Mouse (Mus musculus): ENCODE measurements around the gene Btg1-ps2. TPM values are rescaled to one million over a fixed set of nuclear protein-coding genes. Genes with fewer than 3 reads are reported as not detected.
A peak's percentile ranks its signal among the peaks of the same experiment; 100 is the strongest.
"Not testable (repeated sequence)": the region's sequence is repeated elsewhere in the genome, so short reads cannot be mapped to it uniquely, and the experiment has no call there.

Btg1-ps2 gene
- polyA plus RNA-seq (2012; fragmentation: generic; extraction: Trizol) = not detected
- long read RNA-seq, experiment 1 = 0 reads
- long read RNA-seq, experiment 2 = 0 reads

DNA sequence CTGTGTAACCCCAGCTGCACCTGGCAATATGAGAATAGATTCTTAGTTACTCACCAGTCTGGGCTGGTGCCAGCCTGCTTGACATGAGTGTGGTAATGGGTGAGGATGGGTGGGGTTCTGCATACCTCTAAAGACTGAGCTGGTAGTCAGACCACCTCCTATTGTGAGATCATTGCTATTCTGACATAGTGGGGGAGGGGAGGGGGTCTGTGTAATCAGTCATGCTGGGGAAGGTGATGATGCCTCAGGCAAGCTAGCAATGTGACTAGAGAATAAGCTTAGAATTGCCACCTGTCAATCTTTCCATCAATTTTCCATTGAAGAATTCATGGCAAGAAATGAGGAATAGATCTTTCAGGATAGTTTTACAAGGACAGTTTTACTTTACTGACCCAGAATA, at the start of gene Btg1-ps2:
TSS of gene Btg1-ps2 (minus strand) at position 101 of the 400 bp plus-strand sequence.
- H3K36me3 ChIP-seq (ENCODE audit: control insufficient read depth, insufficient read depth); H3K27me3 ChIP-seq (ENCODE audit: control insufficient read depth, insufficient read depth, insufficient read length); H3ac ChIP-seq (ENCODE audit: control insufficient read depth, insufficient read length, low read depth); H3K4me3 ChIP-seq (ENCODE audit: insufficient read depth, poor library complexity, severe bottlenecking); H3K79me2 ChIP-seq (ENCODE audit: control insufficient read depth, insufficient read depth); H3K79me3 ChIP-seq (ENCODE audit: low read depth): not testable (repeated sequence)

GRCm38 (mm10) chrX:38085041-38085440, 42.1 kb upstream of the Btg1-ps2 start, which contains the start of gene Rhox11:
Rhox11 (minus strand) TSS chrX:38085141.
- Histone ChIP-seq H3K79me3 (ENCODE audit: low read depth) (no peaks in the 10 kb centered on the region), H3K27me3 (ENCODE audit: control insufficient read depth, insufficient read depth, insufficient read length) (no peaks in the 10 kb centered on the region), H3K36me3 (ENCODE audit: control insufficient read depth, insufficient read depth) (no peaks in the 10 kb centered on the region), H3K79me2 (ENCODE audit: control insufficient read depth, insufficient read depth) (no peaks in the 10 kb centered on the region), H3K4me3 (ENCODE audit: insufficient read depth, poor library complexity, severe bottlenecking) (no peak within 1 kb of the TSS), H3ac (ENCODE audit: control insufficient read depth, insufficient read length, low read depth) (no peak within 1 kb of the TSS)
- TF ChIP-seq FOSL1 (IDR thresholded peaks at IDR 0.05; ENCODE audit: insufficient read depth, low read length, poor library complexity, severe bottlenecking) = no peak
- TF ChIP-seq USF1 (IDR thresholded peaks at IDR 0.05; ENCODE audit: low read depth) = no peak
- TF ChIP-seq CTCF (IDR thresholded peaks at IDR 0.05; ENCODE audit: control insufficient read depth, insufficient read depth, insufficient read length) = no peak
- no peak for TF ChIP-seq CEBPB (IDR thresholded peaks at IDR 0.05; ENCODE audit: low read depth)
- no peak for TF ChIP-seq MYOD1 (IDR thresholded peaks at IDR 0.05; ENCODE audit: control insufficient read depth, insufficient read length, low read depth)
- no peak for TF ChIP-seq MYOG (IDR thresholded peaks at IDR 0.05; ENCODE audit: control insufficient read depth, extremely low read depth, insufficient read length)
- no peak for TF ChIP-seq MAX (IDR thresholded peaks at IDR 0.05)

GRCm38 (mm10) chrX:38084226-38084625, 41.3 kb upstream of the Btg1-ps2 start:
- Histone ChIP-seq H3K27me3 (ENCODE audit: control insufficient read depth, insufficient read depth, insufficient read length) (no peaks in the 10 kb centered on the region), H3K79me2 (ENCODE audit: control insufficient read depth, insufficient read depth) (no peaks in the 10 kb centered on the region), H3K79me3 (ENCODE audit: low read depth) (no peaks in the 10 kb centered on the region), H3ac (ENCODE audit: control insufficient read depth, insufficient read length, low read depth) (no peak overlapping the region), H3K36me3 (ENCODE audit: control insufficient read depth, insufficient read depth) (no peaks in the 10 kb centered on the region), H3K4me3 (ENCODE audit: insufficient read depth, poor library complexity, severe bottlenecking) (no peak overlapping the region)
- TF ChIP-seq CTCF (IDR thresholded peaks at IDR 0.05; ENCODE audit: control insufficient read depth, insufficient read depth, insufficient read length) (peak; percentile 2), USF1 (IDR thresholded peaks at IDR 0.05; ENCODE audit: low read depth) (no peak), MAX (IDR thresholded peaks at IDR 0.05) (no peak)

DNA sequence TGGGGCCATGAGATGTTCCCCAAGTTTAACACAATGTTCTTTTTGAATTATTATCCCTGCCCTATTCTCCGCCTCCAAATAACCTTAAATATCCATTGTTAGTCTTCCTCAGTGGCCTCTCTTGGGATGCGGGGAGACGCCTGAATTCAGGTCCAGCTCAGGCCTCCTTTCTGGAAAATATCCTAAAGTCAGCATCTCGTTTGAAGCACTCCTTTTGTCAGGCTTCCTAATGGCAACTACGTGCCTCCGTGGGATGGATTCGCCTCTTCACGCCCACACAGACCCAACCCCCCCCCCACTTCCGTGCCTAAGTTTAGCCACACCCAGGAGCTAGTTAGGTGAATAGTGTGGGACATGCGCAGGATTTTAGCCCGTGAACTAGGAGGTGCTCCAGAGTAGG, 23.3 kb upstream of the Btg1-ps2 start, which contains the start of gene Rhox10:
TSS of gene Rhox10 (plus strand) at position 301 of the 400 bp plus-strand sequence.
- Histone ChIP-seq H3K79me3 (ENCODE audit: low read depth) (no peaks in the 10 kb centered on the region), H3K4me3 (ENCODE audit: insufficient read depth, poor library complexity, severe bottlenecking) (no peak within 1 kb of the TSS), H3K36me3 (ENCODE audit: control insufficient read depth, insufficient read depth) (no peaks in the 10 kb centered on the region), H3K79me2 (ENCODE audit: control insufficient read depth, insufficient read depth) (no peaks in the 10 kb centered on the region), H3ac (ENCODE audit: control insufficient read depth, insufficient read length, low read depth) (no peak within 1 kb of the TSS), H3K27me3 (ENCODE audit: control insufficient read depth, insufficient read depth, insufficient read length) (no peaks in the 10 kb centered on the region)
- no peak for TF ChIP-seq USF1 (IDR thresholded peaks at IDR 0.05; ENCODE audit: low read depth)
- no peak for TF ChIP-seq MYOG (IDR thresholded peaks at IDR 0.05; ENCODE audit: control insufficient read depth, extremely low read depth, insufficient read length)
- TF ChIP-seq MAX (IDR thresholded peaks at IDR 0.05) = no peak
- no peak for TF ChIP-seq FOSL1 (IDR thresholded peaks at IDR 0.05; ENCODE audit: insufficient read depth, low read length, poor library complexity, severe bottlenecking)
- no peak for TF ChIP-seq MYOD1 (IDR thresholded peaks at IDR 0.05; ENCODE audit: control insufficient read depth, insufficient read length, low read depth)
- TF ChIP-seq CEBPB (IDR thresholded peaks at IDR 0.05; ENCODE audit: low read depth) = no peak
- no peak for TF ChIP-seq CTCF (IDR thresholded peaks at IDR 0.05; ENCODE audit: control insufficient read depth, insufficient read depth, insufficient read length)

DNA sequence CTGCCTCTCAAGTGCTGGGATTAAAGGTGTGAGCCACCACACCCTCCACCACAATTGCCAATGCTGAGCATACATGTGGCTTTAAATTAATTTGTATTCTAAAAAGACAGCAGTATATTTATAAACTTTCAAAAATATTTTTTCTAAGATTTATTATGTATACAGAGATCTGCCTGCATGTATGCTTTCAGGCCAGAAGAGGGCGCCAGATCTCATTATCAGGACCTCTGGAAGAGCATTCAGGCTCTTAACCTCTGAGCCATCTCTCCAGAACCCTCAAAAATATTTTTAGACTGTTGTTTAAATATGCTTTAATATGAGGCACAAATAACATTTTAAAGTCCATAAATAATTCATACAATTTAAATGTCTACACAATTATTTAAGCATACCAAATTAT, 18.6 kb upstream of the Btg1-ps2 start:
- Histone ChIP-seq H3K4me3 (ENCODE audit: insufficient read depth, poor library complexity, severe bottlenecking) (no peak overlapping the region), H3ac (ENCODE audit: control insufficient read depth, insufficient read length, low read depth) (no peak overlapping the region), H3K79me2 (ENCODE audit: control insufficient read depth, insufficient read depth) (no peaks in the 10 kb centered on the region), H3K79me3 (ENCODE audit: low read depth) (no peaks in the 10 kb centered on the region), H3K27me3 (ENCODE audit: control insufficient read depth, insufficient read depth, insufficient read length) (no peaks in the 10 kb centered on the region), H3K36me3 (ENCODE audit: control insufficient read depth, insufficient read depth) (no peaks in the 10 kb centered on the region)
- TF ChIP-seq USF1 (IDR thresholded peaks at IDR 0.05; ENCODE audit: low read depth) (no peak), CEBPB (IDR thresholded peaks at IDR 0.05; ENCODE audit: low read depth) (no peak), MYOD1 (IDR thresholded peaks at IDR 0.05; ENCODE audit: control insufficient read depth, insufficient read length, low read depth) (no peak), MAX (IDR thresholded peaks at IDR 0.05) (no peak), MYOG (IDR thresholded peaks at IDR 0.05; ENCODE audit: control insufficient read depth, extremely low read depth, insufficient read length) (no peak), CTCF (IDR thresholded peaks at IDR 0.05; ENCODE audit: control insufficient read depth, insufficient read depth, insufficient read length) (no peak), FOSL1 (IDR thresholded peaks at IDR 0.05; ENCODE audit: insufficient read depth, low read length, poor library complexity, severe bottlenecking) (no peak)

DNA sequence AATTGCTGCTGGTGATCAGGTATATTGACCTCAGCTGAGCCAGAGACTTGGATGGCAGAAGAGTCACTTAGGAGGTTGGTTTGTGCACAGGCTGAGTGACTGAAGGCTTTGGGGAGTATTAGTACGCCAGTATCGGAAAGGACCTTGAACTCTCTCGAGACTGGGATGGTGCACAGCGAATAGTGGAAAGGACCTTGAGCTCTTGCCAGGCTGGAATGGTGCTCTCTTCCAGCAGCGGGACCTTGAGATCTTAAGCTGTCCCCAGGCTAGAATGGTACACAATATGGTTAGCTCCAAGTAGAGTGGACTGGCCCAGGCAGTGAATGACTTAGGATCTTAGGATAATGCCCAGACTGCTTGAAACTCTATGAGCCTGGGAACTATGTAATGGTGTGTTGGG, 3.2 kb downstream of the Btg1-ps2 start:
- TF ChIP-seq FOSL1 (IDR thresholded peaks at IDR 0.05; ENCODE audit: insufficient read depth, low read length, poor library complexity, severe bottlenecking) (no peak), USF1 (IDR thresholded peaks at IDR 0.05; ENCODE audit: low read depth) (no peak), MAX (IDR thresholded peaks at IDR 0.05) (no peak), MYOG (IDR thresholded peaks at IDR 0.05; ENCODE audit: control insufficient read depth, extremely low read depth, insufficient read length) (no peak), CEBPB (IDR thresholded peaks at IDR 0.05; ENCODE audit: low read depth) (no peak), MYOD1 (IDR thresholded peaks at IDR 0.05; ENCODE audit: control insufficient read depth, insufficient read length, low read depth) (no peak), CTCF (IDR thresholded peaks at IDR 0.05; ENCODE audit: control insufficient read depth, insufficient read depth, insufficient read length) (no peak)
- Histone ChIP-seq H3K4me3 (ENCODE audit: insufficient read depth, poor library complexity, severe bottlenecking) (no peak overlapping the region), H3K27me3 (ENCODE audit: control insufficient read depth, insufficient read depth, insufficient read length) (no peaks in the 10 kb centered on the region), H3K79me3 (ENCODE audit: low read depth) (no peaks in the 10 kb centered on the region), H3K36me3 (ENCODE audit: control insufficient read depth, insufficient read depth) (no peaks in the 10 kb centered on the region), H3ac (ENCODE audit: control insufficient read depth, insufficient read length, low read depth) (no peak overlapping the region), H3K79me2 (ENCODE audit: control insufficient read depth, insufficient read depth) (no peaks in the 10 kb centered on the region)
